Mouse (Mus musculus) cerebellum, adult 11 months (tissue): ENCODE data around the gene Olfr477.
"Not testable (repeated sequence)": the region's sequence is repeated elsewhere in the genome, so short reads cannot be mapped to it uniquely, and the experiment has no call there.

ENCODE experiments used
- DNase-seq: peaks from one replicate; pipeline ENCODE4 v3.0.0; 2022

Olfr477 gene

DNA sequence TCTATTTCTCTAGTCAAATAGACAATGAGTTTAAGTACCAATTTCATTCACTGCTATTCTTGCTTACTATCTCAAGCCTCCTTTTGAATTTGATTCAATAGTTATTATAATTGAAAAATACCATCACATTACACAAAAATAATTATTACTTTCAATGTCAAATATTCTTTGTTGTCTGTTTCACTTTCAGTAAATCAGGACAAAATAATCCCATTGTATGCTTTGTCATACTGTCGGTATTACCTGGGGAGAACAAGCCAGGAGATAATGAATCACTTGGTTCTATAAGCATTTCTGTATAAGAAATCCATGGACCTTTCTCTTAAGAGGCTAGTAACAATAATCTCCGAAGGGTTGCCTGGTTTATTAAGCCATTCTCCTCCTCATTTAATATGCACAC, at the start of gene Olfr477:
Gene Olfr477 (plus strand): TSS at position 301 of the 400 bp plus-strand sequence.
- no peak for DNase-seq

DNA sequence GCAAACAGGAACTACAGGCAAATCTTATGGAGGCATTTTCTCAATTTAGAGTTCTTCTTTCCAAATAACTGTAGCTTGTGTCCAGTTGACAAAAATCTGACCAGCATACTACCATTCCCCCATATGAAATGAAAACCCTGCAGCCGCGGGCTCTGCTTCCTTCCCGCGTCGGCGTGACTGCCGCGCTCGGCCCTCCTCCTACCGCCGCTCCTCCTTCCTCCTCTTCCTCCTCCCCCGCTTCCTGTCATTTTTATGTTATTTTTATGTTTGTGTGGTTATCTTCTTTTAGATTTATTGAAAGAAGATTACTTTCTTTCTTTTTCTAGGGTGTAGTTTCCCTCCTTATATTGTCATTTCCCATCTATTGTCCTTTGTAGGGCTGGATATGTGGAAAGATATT, 34.0 kb upstream of the Olfr477 start:
- not testable (repeated sequence) for DNase-seq

DNA sequence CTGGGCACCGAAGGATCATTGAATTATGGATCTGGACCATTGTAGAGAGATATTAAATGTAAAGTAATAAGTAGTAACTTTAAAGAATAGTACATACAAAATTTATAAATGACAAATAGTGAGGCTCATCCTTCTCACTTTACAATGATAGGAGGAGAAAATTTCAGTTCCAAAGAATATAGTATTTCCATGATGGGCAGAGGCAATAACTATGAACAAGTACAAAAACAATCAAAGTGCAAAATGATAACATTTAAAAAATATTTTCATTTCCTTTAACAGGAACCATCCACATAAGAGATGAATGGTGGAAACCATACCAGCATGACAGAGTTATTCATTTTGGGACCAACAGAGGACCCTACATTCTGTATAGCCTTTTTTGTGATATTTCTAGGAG, 32.1 kb upstream of the Olfr477 start, which contains the start of gene Olfr474:
Gene Olfr474 (plus strand): TSS at position 301 of the 400 bp plus-strand sequence.
- no peak for DNase-seq

DNA sequence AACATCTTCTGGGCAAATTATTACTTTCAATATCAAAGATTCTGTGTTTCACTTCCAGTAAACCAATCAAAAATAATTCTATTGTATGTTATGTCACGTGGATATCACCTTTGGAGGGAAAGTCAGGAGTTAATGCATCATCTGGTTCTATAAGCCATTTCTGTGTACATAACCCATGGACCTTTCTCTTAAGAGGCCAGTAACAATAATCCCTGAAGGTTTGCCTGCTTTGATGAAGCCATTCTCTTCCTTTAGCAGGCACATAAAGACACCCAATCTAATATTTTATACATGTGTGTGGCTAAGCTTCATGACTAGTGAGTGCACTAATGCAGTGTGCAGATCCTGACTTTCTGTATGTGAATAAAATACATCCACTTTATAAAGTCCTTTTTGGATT, 22.0 kb upstream of the Olfr477 start, which contains the start of gene Olfr476:
Gene Olfr476 (plus strand): TSS at position 301 of the 400 bp plus-strand sequence.
- DNase-seq, result no peak

DNA sequence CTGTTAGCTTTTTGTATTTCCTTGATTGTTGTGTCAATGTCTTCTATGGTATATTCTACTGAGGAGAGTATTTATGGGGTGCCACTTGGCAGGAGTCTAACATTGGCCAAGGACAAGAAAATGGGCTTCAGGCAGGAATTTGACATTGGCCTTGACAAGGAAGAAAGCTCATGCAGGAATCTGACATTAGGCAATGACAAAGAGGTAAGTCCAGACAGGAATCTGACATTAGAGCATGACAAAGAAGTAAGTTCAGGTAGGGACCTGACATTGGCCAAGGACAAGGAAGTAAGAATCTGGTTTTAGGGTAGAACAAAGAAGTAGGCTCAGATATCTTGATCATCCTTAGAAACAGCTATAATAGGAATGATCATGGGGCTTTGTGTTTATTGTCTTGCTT, 27.8 kb downstream of the Olfr477 start:
- DNase-seq, result not testable (repeated sequence)

DNA sequence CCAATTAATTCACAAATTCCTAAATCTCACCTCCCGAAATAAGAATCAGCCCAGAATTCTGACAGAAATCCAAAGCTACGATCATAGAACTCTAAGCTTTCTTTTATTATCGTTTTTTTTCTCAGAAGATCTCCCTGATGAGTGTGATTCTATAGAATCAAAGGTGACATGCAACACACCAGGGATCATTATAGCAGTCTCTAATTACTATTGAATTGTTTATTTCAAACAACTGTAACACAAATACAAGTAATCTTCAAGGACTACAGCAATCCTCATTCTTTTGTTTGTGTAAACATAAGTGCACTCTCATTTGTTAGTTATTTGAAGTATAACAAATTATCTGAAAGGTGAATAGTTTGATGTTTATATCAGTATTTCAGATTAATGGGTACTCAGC, 47.4 kb downstream of the Olfr477 start, which contains the start of gene Olfr478:
Gene Olfr478 (minus strand): TSS at position 101 of the 400 bp plus-strand sequence.
- no peak for DNase-seq
